Mouse (Mus musculus) kidney, postnatal 0 days (tissue): Measurements from ENCODE around the gene Casp9. TPM values are rescaled to one million over a fixed set of nuclear protein-coding genes. Genes with fewer than 3 reads are reported as not detected.
A peak's percentile ranks its signal among the peaks of the same experiment; 100 is the strongest.

Experiments used
- ATAC-seq: fragments of 200-750 bp; cut with Nextera tagmentation; replicated peaks from 2 replicates; pipeline ENCODE4 v1.8.0; 2017; ENCODE audit warnings: low read depth, moderate number of reproducible peaks, moderate TSS enrichment, moderate library complexity; ENCODE audit not compliant: low FRiP score
- DNase-seq: peaks from one replicate; pipeline ENCODE4 v3.0.0-alpha.2; 2016; ENCODE audit warnings: low spot score
- H3K27ac ChIP-seq: fragments of 300-500 bp; sonication (generic); 2 replicates; pipeline ENCODE4 v1.5.1; 2014; ENCODE audit warnings: mild to moderate bottlenecking
- H3K27me3 ChIP-seq: fragments of 300-500 bp; sonication (generic); 2 replicates; pipeline ENCODE4 v1.6.1; 2014; ENCODE audit warnings: low read length, mixed read lengths; ENCODE audit not compliant: insufficient read depth
- H3K36me3 ChIP-seq: fragments of 300-500 bp; sonication (generic); 2 replicates; pipeline ENCODE4 v1.6.1; 2014; ENCODE audit warnings: low read length, mixed read lengths; ENCODE audit not compliant: insufficient read depth
- H3K4me1 ChIP-seq: fragments of 300-500 bp; sonication (generic); replicated peaks from 2 replicates; pipeline ENCODE4 v1.6.1; 2014; ENCODE audit warnings: antibody characterized with exemption, low read length, mixed read lengths; ENCODE audit not compliant: insufficient read depth
- H3K4me2 ChIP-seq: fragments of 300-500 bp; sonication (generic); 2 replicates; pipeline ENCODE4 v1.6.1; 2014; ENCODE audit warnings: mild to moderate bottlenecking, low read length, moderate library complexity, mixed read lengths
- H3K4me3 ChIP-seq: fragments of 300-500 bp; sonication (generic); replicated peaks from 2 replicates; pipeline ENCODE4 v1.5.1; 2014; ENCODE audit warnings: low read depth, low read length
- H3K9ac ChIP-seq: fragments of 300-500 bp; sonication (generic); 2 replicates; pipeline ENCODE4 v1.6.1; 2014; ENCODE audit warnings: low read depth, low read length
- H3K9me3 ChIP-seq: fragments of 300-500 bp; sonication (generic); replicated peaks from 2 replicates; pipeline ENCODE4 v1.6.1; 2016; ENCODE audit warnings: low read length, inconsistent platforms, mixed read lengths
- CTCF ChIP-seq: IDR thresholded peaks from 2 replicates; pipeline ENCODE4 v1.5.1; 2016; ENCODE audit warnings: antibody characterized with exemption, low read depth, mild to moderate bottlenecking, moderate library complexity
- WGBS: fragments of 180-500 bp; shearing (Covaris S2); extraction: QIAGEN DNeasy Blood & Tissue Kit; methylation state at CpG from one replicate; pipeline ENCODE4 v1.1.7; 2014; 5-methylcytosine and 5-hydroxymethylcytosine counted together
- polyA plus RNA-seq: library from polyadenylated mRNA; unstranded; fragments of >200 nt; fragmentation: Nextera tagmentation; extraction: Ambion mirVana; gene quantifications from 2 replicates; pipeline ENCODE4 v1.2.1, GENCODE M21; 2015

Gene Casp9
- polyA plus RNA-seq, 1 experiment from 2014 or later: 20.0 TPM

GRCm38 (mm10) chr4:141763476-141763875, 29.9 kb upstream of the Casp9 start:
- H3K4me3 ChIP-seq: no peak overlapping the region
- no peak overlapping the region for H3K9ac ChIP-seq

GRCm38 (mm10) chr4:141765008-141765407, 28.4 kb upstream of the Casp9 start:
- Histone ChIP-seq H3K4me1 (peaks cover 7% of the 10 kb centered on the region; the same call in 1 of the 2 replicates), H3K9me3 (no peaks in the 10 kb centered on the region), H3K4me2 (no peak overlapping the region), H3K36me3 (peaks cover 44% of the 10 kb centered on the region), H3K27me3 (no peaks in the 10 kb centered on the region), H3K9ac (no peak overlapping the region), H3K27ac (no peak overlapping the region), H3K4me3 (no peak overlapping the region)
- no peak for TF ChIP-seq CTCF
- ATAC-seq: no peak
- WGBS: 91% methylated on average over 3 of the region's 3 CpGs
- DNase-seq: no peak

More at GRCm38 (mm10) chr4:141763476-141763875, 29.9 kb upstream of the Casp9 start:
- TF ChIP-seq CTCF: no peak
- Histone ChIP-seq H3K4me2 (no peak overlapping the region), H3K27me3 (no peaks in the 10 kb centered on the region), H3K27ac (no peak overlapping the region), H3K4me1 (peaks cover 7% of the 10 kb centered on the region; the same call in 1 of the 2 replicates), H3K9me3 (no peaks in the 10 kb centered on the region), H3K36me3 (peaks cover 29% of the 10 kb centered on the region)
- WGBS: 88% methylated on average over 12 of the region's 12 CpGs
- ATAC-seq: no peak
- no peak for DNase-seq

DNA sequence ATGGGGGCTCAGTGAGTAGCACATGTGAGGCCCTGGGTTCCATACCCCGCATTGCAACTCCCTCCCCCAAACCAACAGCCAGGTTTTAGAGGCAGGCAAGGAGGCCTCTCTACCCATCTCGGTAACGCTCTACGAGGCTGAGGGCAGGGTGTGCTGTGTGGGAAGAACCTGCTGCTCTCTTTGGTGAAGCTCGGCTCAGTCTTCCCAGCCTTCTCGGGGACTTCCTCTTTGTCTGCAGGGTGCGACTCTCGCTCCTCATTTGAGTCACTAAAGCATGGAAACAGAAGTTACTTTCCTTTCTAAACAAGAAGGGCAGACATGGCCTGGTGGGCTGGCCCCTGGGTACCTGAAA, 27.1 kb upstream of the Casp9 start:
- no peaks in the 10 kb centered on the region for H3K27me3 ChIP-seq
- no peak overlapping the region for H3K4me2 ChIP-seq
- WGBS: 64% methylated on average over 8 of the region's 8 CpGs
- no peak overlapping the region for H3K9ac ChIP-seq
- H3K9me3 ChIP-seq: no peaks in the 10 kb centered on the region
- H3K4me3 ChIP-seq: no peak overlapping the region
- no peak for DNase-seq
- no peak for ATAC-seq
- no peak for TF ChIP-seq CTCF
- peaks cover 7% of the 10 kb centered on the region; the same call in 1 of the 2 replicates for H3K4me1 ChIP-seq
- peaks cover 53% of the 10 kb centered on the region for H3K36me3 ChIP-seq
- peak overlapping the region; percentile 65; the same call in 1 of the 2 replicates for H3K27ac ChIP-seq

GRCm38 (mm10) chr4:141766668-141767352, 26.6 kb upstream of the Casp9 start:
- Histone ChIP-seq H3K27me3 (no peaks in the 10 kb centered on the region), H3K9ac (no peak overlapping the region), H3K4me1 (peaks cover 7% of the 10 kb centered on the region; the same call in 1 of the 2 replicates), H3K27ac (peak overlapping the region; percentile 65; the same call in 1 of the 2 replicates), H3K4me3 (no peak overlapping the region), H3K9me3 (no peaks in the 10 kb centered on the region), H3K36me3 (peaks cover 53% of the 10 kb centered on the region), H3K4me2 (no peak overlapping the region)
- WGBS: 55% methylated on average over 19 of the region's 19 CpGs
- peak; percentile 67 for DNase-seq
- ATAC-seq: no peak
- TF ChIP-seq CTCF: no peak

DNA sequence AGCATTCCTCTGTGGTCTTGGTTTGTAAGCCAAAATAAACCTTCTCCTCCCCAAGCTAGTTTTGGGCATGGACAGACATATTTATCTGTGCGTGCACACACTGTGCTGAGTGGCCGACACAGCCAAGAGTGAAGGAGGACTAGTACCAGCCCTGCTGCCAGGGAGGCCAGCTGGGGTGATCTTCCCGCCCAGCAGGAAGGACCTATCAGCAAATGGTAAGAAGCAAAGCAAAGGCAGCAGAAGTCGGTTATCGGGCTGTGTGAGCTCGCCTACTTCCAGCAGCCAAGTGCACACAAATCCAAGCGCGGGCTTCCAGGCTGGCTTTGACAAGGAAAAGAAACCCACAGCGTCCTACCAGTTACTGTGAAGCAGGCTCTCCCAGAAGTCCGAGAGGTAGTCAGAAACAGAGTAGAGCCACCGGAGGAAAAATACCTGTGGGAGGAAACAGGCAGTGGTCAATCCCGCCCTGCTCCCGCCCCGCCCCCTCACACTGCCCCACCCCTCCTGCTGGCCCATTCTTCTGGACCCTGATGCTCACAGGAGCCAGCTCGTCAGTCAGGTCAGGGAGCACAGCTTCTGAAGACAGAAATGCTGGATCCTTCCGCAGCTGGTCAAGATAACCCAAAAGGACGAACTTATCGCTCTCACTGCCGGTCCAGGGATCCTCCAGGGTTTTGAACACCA, 25.9 kb upstream of the Casp9 start:
- no peak for TF ChIP-seq CTCF
- Histone ChIP-seq H3K9me3 (no peaks in the 10 kb centered on the region), H3K9ac (no peak overlapping the region), H3K27ac (peak overlapping the region; percentile 65), H3K4me1 (peaks cover 7% of the 10 kb centered on the region; the same call in 1 of the 2 replicates), H3K4me2 (no peak overlapping the region), H3K4me3 (no peak overlapping the region), H3K27me3 (no peaks in the 10 kb centered on the region), H3K36me3 (peaks cover 50% of the 10 kb centered on the region)
- ATAC-seq (no peak), DNase-seq (peak; percentile 35)
- 61% methylated on average over 19 of the region's 19 CpGs for WGBS

GRCm38 (mm10) chr4:141769501-141770160, 23.8 kb upstream of the Casp9 start:
- DNase-seq (no peak), ATAC-seq (no peak)
- TF ChIP-seq CTCF: no peak
- H3K4me2 ChIP-seq: no peak overlapping the region
- 90% methylated on average over 8 of the region's 8 CpGs for WGBS
- H3K9me3 ChIP-seq: no peaks in the 10 kb centered on the region
- no peak overlapping the region for H3K4me3 ChIP-seq
- no peak overlapping the region for H3K27ac ChIP-seq
- peaks cover 57% of the 10 kb centered on the region for H3K36me3 ChIP-seq
- H3K4me1 ChIP-seq: peaks cover 7% of the 10 kb centered on the region; the same call in 1 of the 2 replicates
- no peaks in the 10 kb centered on the region for H3K27me3 ChIP-seq
- H3K9ac ChIP-seq: no peak overlapping the region
